Mouse (Mus musculus): ENCODE measurements around the gene Sbds. TPM values are rescaled to one million over a fixed set of nuclear protein-coding genes. Genes with fewer than 3 reads are reported as not detected.

The Sbds gene
- polyA plus RNA-seq, 1 experiment from 2014 or later = 83.7 TPM

GRCm38 (mm10) chr5:130241426-130241825 lies 13.9 kb downstream of the Sbds start:
- Histone ChIP-seq H3K36me3 (ENCODE audit: control insufficient read depth, insufficient read depth, low read length) (peaks cover 62% of the 10 kb centered on the region), H3K4me2 (no peak overlapping the region), H3K4me1 (replicated peaks; ENCODE audit: control insufficient read depth, insufficient read depth, low read length) (no peaks in the 10 kb centered on the region), H3K27ac (ENCODE audit: low read depth, low read length) (no peak overlapping the region), H3K27me3 (replicated peaks; ENCODE audit: control insufficient read depth, insufficient read depth, low read length) (no peaks in the 10 kb centered on the region), H3K9ac (ENCODE audit: low read depth, low read length) (no peak overlapping the region), H3K9me3 (ENCODE audit: control insufficient read depth, low read length) (no peaks in the 10 kb centered on the region), H3K4me3 (ENCODE audit: low read depth, low read length) (no peak overlapping the region)
- DNase-seq (ENCODE audit: low spot score) (no peak), ATAC-seq (replicated peaks; ENCODE audit: low FRiP score) (no peak)
- WGBS = 88% methylated on average over 12 of the region's 12 CpGs

GRCm38 (mm10) chr5:130239856-130240255 lies 15.5 kb downstream of the Sbds start:
- DNase-seq (ENCODE audit: low spot score) = no peak
- H3K27me3 ChIP-seq (replicated peaks; ENCODE audit: control insufficient read depth, insufficient read depth, low read length) = no peaks in the 10 kb centered on the region
- 97% methylated on average over 2 of the region's 2 CpGs for WGBS

GRCm38 (mm10) chr5:130239236-130239635 lies 16.1 kb downstream of the Sbds start:
- H3K9me3 ChIP-seq (ENCODE audit: control insufficient read depth, low read length) = no peaks in the 10 kb centered on the region
- ATAC-seq (replicated peaks; ENCODE audit: low FRiP score) = no peak
- no peak overlapping the region for H3K4me3 ChIP-seq (ENCODE audit: low read depth, low read length)
- no peak for DNase-seq (ENCODE audit: low spot score)
- H3K27me3 ChIP-seq (replicated peaks; ENCODE audit: control insufficient read depth, insufficient read depth, low read length) = no peaks in the 10 kb centered on the region
- WGBS = 87% methylated on average over 7 of the region's 7 CpGs
- no peaks in the 10 kb centered on the region for H3K4me1 ChIP-seq (replicated peaks; ENCODE audit: control insufficient read depth, insufficient read depth, low read length)
- H3K36me3 ChIP-seq (ENCODE audit: control insufficient read depth, insufficient read depth, low read length) = peaks cover 68% of the 10 kb centered on the region
- no peak overlapping the region for H3K27ac ChIP-seq (ENCODE audit: low read depth, low read length)
- H3K9ac ChIP-seq (ENCODE audit: low read depth, low read length) = no peak overlapping the region
- H3K4me2 ChIP-seq = no peak overlapping the region

More at GRCm38 (mm10) chr5:130239856-130240255, 15.5 kb downstream of the Sbds start:
- H3K36me3 ChIP-seq (ENCODE audit: control insufficient read depth, insufficient read depth, low read length) = peaks cover 67% of the 10 kb centered on the region
- H3K4me1 ChIP-seq (replicated peaks; ENCODE audit: control insufficient read depth, insufficient read depth, low read length) = no peaks in the 10 kb centered on the region
- no peak overlapping the region for H3K27ac ChIP-seq (ENCODE audit: low read depth, low read length)
- no peak overlapping the region for H3K4me2 ChIP-seq
- no peak overlapping the region for H3K4me3 ChIP-seq (ENCODE audit: low read depth, low read length)
- H3K9me3 ChIP-seq (ENCODE audit: control insufficient read depth, low read length) = no peaks in the 10 kb centered on the region
- no peak for ATAC-seq (replicated peaks; ENCODE audit: low FRiP score)
- no peak overlapping the region for H3K9ac ChIP-seq (ENCODE audit: low read depth, low read length)

- DNase-seq (ENCODE audit: low spot score) (no peak), ATAC-seq (replicated peaks; ENCODE audit: low FRiP score) (no peak)
- H3K9me3 ChIP-seq (ENCODE audit: control insufficient read depth, low read length) = no peaks in the 10 kb centered on the region
- H3K27ac ChIP-seq (ENCODE audit: low read depth, low read length) = no peak overlapping the region
- no peak overlapping the region for H3K9ac ChIP-seq (ENCODE audit: low read depth, low read length)
- no peak overlapping the region for H3K4me3 ChIP-seq (ENCODE audit: low read depth, low read length)
- 91% methylated on average over 8 of the region's 8 CpGs for WGBS
- peaks cover 80% of the 10 kb centered on the region for H3K36me3 ChIP-seq (ENCODE audit: control insufficient read depth, insufficient read depth, low read length)
- no peaks in the 10 kb centered on the region for H3K27me3 ChIP-seq (replicated peaks; ENCODE audit: control insufficient read depth, insufficient read depth, low read length)
- no peaks in the 10 kb centered on the region for H3K4me1 ChIP-seq (replicated peaks; ENCODE audit: control insufficient read depth, insufficient read depth, low read length)
- H3K4me2 ChIP-seq = no peak overlapping the region
Measured at GRCm38 (mm10) chr5:130236302-130236701, 19.0 kb downstream of the Sbds start.

GRCm38 (mm10) chr5:130228120-130228519 lies 27.2 kb downstream of the Sbds start:
- no peaks in the 10 kb centered on the region for H3K27me3 ChIP-seq (replicated peaks; ENCODE audit: control insufficient read depth, insufficient read depth, low read length)
- no peak overlapping the region for H3K4me2 ChIP-seq
- no peak for DNase-seq (ENCODE audit: low spot score)
- H3K27ac ChIP-seq (ENCODE audit: low read depth, low read length) = no peak overlapping the region
- no peaks in the 10 kb centered on the region for H3K9me3 ChIP-seq (ENCODE audit: control insufficient read depth, low read length)
- peaks cover 25% of the 10 kb centered on the region for H3K36me3 ChIP-seq (ENCODE audit: control insufficient read depth, insufficient read depth, low read length)
- 76% methylated on average over 4 of the region's 4 CpGs for WGBS
- peaks cover 17% of the 10 kb centered on the region for H3K4me1 ChIP-seq (replicated peaks; ENCODE audit: control insufficient read depth, insufficient read depth, low read length)
- H3K9ac ChIP-seq (ENCODE audit: low read depth, low read length) = no peak overlapping the region
- H3K4me3 ChIP-seq (ENCODE audit: low read depth, low read length) = no peak overlapping the region
- ATAC-seq (replicated peaks; ENCODE audit: low FRiP score) = no peak

- Histone ChIP-seq H3K4me3 (ENCODE audit: low read depth, low read length) (no peak overlapping the region), H3K36me3 (ENCODE audit: control insufficient read depth, insufficient read depth, low read length) (peaks cover 14% of the 10 kb centered on the region), H3K9me3 (ENCODE audit: control insufficient read depth, low read length) (no peaks in the 10 kb centered on the region), H3K9ac (ENCODE audit: low read depth, low read length) (no peak overlapping the region), H3K4me2 (no peak overlapping the region), H3K27ac (ENCODE audit: low read depth, low read length) (no peak overlapping the region), H3K27me3 (replicated peaks; ENCODE audit: control insufficient read depth, insufficient read depth, low read length) (no peaks in the 10 kb centered on the region), H3K4me1 (replicated peaks; ENCODE audit: control insufficient read depth, insufficient read depth, low read length) (peaks cover 17% of the 10 kb centered on the region)
- 89% methylated on average over 3 of the region's 3 CpGs for WGBS
- DNase-seq (ENCODE audit: low spot score) = no peak
- ATAC-seq (replicated peaks; ENCODE audit: low FRiP score) = no peak
Measured at GRCm38 (mm10) chr5:130226790-130227189, 28.5 kb downstream of the Sbds start.

- H3K4me2 ChIP-seq = peak overlapping the region; percentile 81
- H3K4me3 ChIP-seq (ENCODE audit: low read depth, low read length) = peak overlapping the region; percentile 100
- peak overlapping the region; percentile 84 for H3K27ac ChIP-seq (ENCODE audit: low read depth, low read length)
- DNase-seq (ENCODE audit: low spot score) = peak; percentile 92
- peak; percentile 86 for ATAC-seq (replicated peaks; ENCODE audit: low FRiP score)
- peaks cover 20% of the 10 kb centered on the region for H3K4me1 ChIP-seq (replicated peaks; ENCODE audit: control insufficient read depth, insufficient read depth, low read length)
- H3K27me3 ChIP-seq (replicated peaks; ENCODE audit: control insufficient read depth, insufficient read depth, low read length) = no peaks in the 10 kb centered on the region
- WGBS = under 1% methylated on average over 88 of the region's 88 CpGs
- H3K36me3 ChIP-seq (ENCODE audit: control insufficient read depth, insufficient read depth, low read length) = no peaks in the 10 kb centered on the region
- H3K9ac ChIP-seq (ENCODE audit: low read depth, low read length) = peak overlapping the region; percentile 99
- H3K9me3 ChIP-seq (ENCODE audit: control insufficient read depth, low read length) = no peaks in the 10 kb centered on the region
Measured at GRCm38 (mm10) chr5:130222146-130223004, 33.0 kb downstream of the Sbds start.

GRCm38 (mm10) chr5:130221760-130222145 lies 33.6 kb downstream of the Sbds start:
- no peaks in the 10 kb centered on the region for H3K9me3 ChIP-seq (ENCODE audit: control insufficient read depth, low read length)
- H3K27ac ChIP-seq (ENCODE audit: low read depth, low read length) = peak overlapping the region; percentile 84
- ATAC-seq (replicated peaks; ENCODE audit: low FRiP score) (peak; percentile 48), DNase-seq (ENCODE audit: low spot score) (no peak)
- H3K4me2 ChIP-seq = peak overlapping the region; percentile 81
- peaks cover 20% of the 10 kb centered on the region for H3K4me1 ChIP-seq (replicated peaks; ENCODE audit: control insufficient read depth, insufficient read depth, low read length)
- 3% methylated on average over 10 of the region's 10 CpGs for WGBS
- H3K4me3 ChIP-seq (ENCODE audit: low read depth, low read length) = peak overlapping the region; percentile 100
- H3K27me3 ChIP-seq (replicated peaks; ENCODE audit: control insufficient read depth, insufficient read depth, low read length) = no peaks in the 10 kb centered on the region
- peak overlapping the region; percentile 99 for H3K9ac ChIP-seq (ENCODE audit: low read depth, low read length)
- H3K36me3 ChIP-seq (ENCODE audit: control insufficient read depth, insufficient read depth, low read length) = no peaks in the 10 kb centered on the region

GRCm38 (mm10) chr5:130221316-130221715 lies 34.0 kb downstream of the Sbds start:
- H3K27me3 ChIP-seq (replicated peaks; ENCODE audit: control insufficient read depth, insufficient read depth, low read length) = no peaks in the 10 kb centered on the region
- peak overlapping the region; percentile 100 for H3K4me3 ChIP-seq (ENCODE audit: low read depth, low read length)
- H3K36me3 ChIP-seq (ENCODE audit: control insufficient read depth, insufficient read depth, low read length) = no peaks in the 10 kb centered on the region
- no peaks in the 10 kb centered on the region for H3K9me3 ChIP-seq (ENCODE audit: control insufficient read depth, low read length)
- no peak for DNase-seq (ENCODE audit: low spot score)
- peak overlapping the region; percentile 99 for H3K9ac ChIP-seq (ENCODE audit: low read depth, low read length)
- peaks cover 20% of the 10 kb centered on the region for H3K4me1 ChIP-seq (replicated peaks; ENCODE audit: control insufficient read depth, insufficient read depth, low read length)
- H3K4me2 ChIP-seq = peak overlapping the region; percentile 81
- H3K27ac ChIP-seq (ENCODE audit: low read depth, low read length) = peak overlapping the region; percentile 84; the same call in 1 of the 2 replicates
- no peak for ATAC-seq (replicated peaks; ENCODE audit: low FRiP score)
- 54% methylated on average over 2 of the region's 2 CpGs for WGBS
